Mouse (Mus musculus) liver, embryonic 12.5 days (tissue): ENCODE results near the gene Cat. TPM values are rescaled to one million over a fixed set of nuclear protein-coding genes. Genes with fewer than 3 reads are reported as not detected.
A peak's percentile ranks its signal among the peaks of the same experiment; 100 is the strongest.

Experiments used
- ATAC-seq: fragments of 200-750 bp; cut with Nextera tagmentation; 2 replicates; pipeline ENCODE4 v1.8.0; 2017; ENCODE audit warnings: moderate number of reproducible peaks, mild to moderate bottlenecking, moderate library complexity
- H3K27ac ChIP-seq: fragments of 300-500 bp; sonication (generic); 2 replicates; pipeline ENCODE4 v1.5.1; 2016; ENCODE audit warnings: mild to moderate bottlenecking
- H3K27me3 ChIP-seq: fragments of 300-500 bp; sonication (generic); replicated peaks from 2 replicates; pipeline ENCODE4 v1.6.1; 2016; ENCODE audit warnings: mild to moderate bottlenecking, moderate library complexity
- H3K36me3 ChIP-seq: fragments of 300-500 bp; sonication (generic); 2 replicates; pipeline ENCODE4 v1.6.1; 2016; ENCODE audit warnings: mild to moderate bottlenecking, moderate library complexity
- H3K4me1 ChIP-seq: fragments of 300-500 bp; sonication (generic); 2 replicates; pipeline ENCODE4 v1.6.1; 2016
- H3K4me2 ChIP-seq: fragments of 300-500 bp; sonication (generic); 2 replicates; pipeline ENCODE4 v1.6.1; 2016; ENCODE audit warnings: mild to moderate bottlenecking, moderate library complexity
- H3K4me3 ChIP-seq: fragments of 300-500 bp; sonication (generic); 2 replicates; pipeline ENCODE4 v1.5.1; 2016; ENCODE audit warnings: mild to moderate bottlenecking, moderate library complexity
- H3K9ac ChIP-seq: fragments of 300-500 bp; sonication (generic); 2 replicates; pipeline ENCODE4 v1.6.1; 2016; ENCODE audit warnings: mild to moderate bottlenecking, moderate library complexity
- H3K9me3 ChIP-seq: fragments of 300-500 bp; sonication (generic); replicated peaks from 2 replicates; pipeline ENCODE4 v1.6.1; 2016; ENCODE audit warnings: mild to moderate bottlenecking, moderate library complexity
- WGBS: fragments of 180-500 bp; shearing (Covaris S2); methylation state at CpG from one replicate; pipeline ENCODE4 v1.1.7; 2016; ENCODE audit not compliant: insufficient replicate concordance; 5-methylcytosine and 5-hydroxymethylcytosine counted together
- polyA plus RNA-seq: library from polyadenylated mRNA; unstranded; fragments of >200 nt; fragmentation: Nextera tagmentation; extraction: Ambion mirVana; gene quantifications from 2 replicates; pipeline ENCODE4 v1.2.1, GENCODE M21; 2016

The Cat gene
- polyA plus RNA-seq, 1 experiment from 2014 or later, result 127 TPM

- no peak for ATAC-seq
- Histone ChIP-seq H3K27ac (no peak overlapping the region), H3K4me3 (no peak overlapping the region), H3K9me3 (no peaks in the 10 kb centered on the region), H3K4me1 (peaks cover 7% of the 10 kb centered on the region; the same call in 1 of the 2 replicates), H3K9ac (no peak overlapping the region), H3K27me3 (no peaks in the 10 kb centered on the region; the same call in 1 of the 2 replicates), H3K36me3 (no peaks in the 10 kb centered on the region), H3K4me2 (no peak overlapping the region)
- WGBS, result 56% methylated on average over 6 of the region's 6 CpGs
These were observed 10.9 kb upstream of the Cat start for GRCm38 (mm10) chr2:103495633-103496418.

- no peak for ATAC-seq
- Histone ChIP-seq H3K27me3 (no peaks in the 10 kb centered on the region; the same call in 1 of the 2 replicates), H3K4me3 (no peak overlapping the region), H3K36me3 (no peaks in the 10 kb centered on the region), H3K27ac (no peak overlapping the region), H3K9ac (no peak overlapping the region), H3K9me3 (no peaks in the 10 kb centered on the region), H3K4me2 (no peak overlapping the region), H3K4me1 (peaks cover 18% of the 10 kb centered on the region; the same call in 1 of the 2 replicates)
- 53% methylated on average over 4 of the region's 4 CpGs for WGBS
These were observed 8.9 kb upstream of the Cat start for GRCm38 (mm10) chr2:103493827-103494226.

DNA sequence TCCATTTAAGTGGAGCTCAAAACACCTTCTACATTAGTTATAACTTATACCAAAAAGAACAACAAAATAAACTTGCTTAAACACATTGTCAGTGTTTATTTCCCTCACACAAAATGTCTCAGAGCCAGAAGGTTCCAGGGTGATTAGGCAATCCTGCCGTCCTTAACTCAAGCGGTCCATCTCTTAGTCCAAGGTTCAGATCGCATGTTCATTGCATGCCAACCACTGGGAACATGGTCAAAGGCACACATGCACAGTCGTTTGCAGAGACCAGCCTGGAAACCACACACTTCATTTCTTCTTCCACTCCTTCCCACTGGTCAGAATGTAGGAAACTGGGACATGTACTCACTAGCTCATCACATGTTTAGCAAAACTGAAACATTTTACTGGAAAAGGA, 7.6 kb upstream of the Cat start:
- ATAC-seq, result no peak
- no peak overlapping the region for H3K27ac ChIP-seq

GRCm38 (mm10) chr2:103483986-103484520, 907 bp downstream of the Cat start:
- WGBS, result 8% methylated on average over 5 of the region's 5 CpGs
- Histone ChIP-seq H3K9ac (peak overlapping the region; percentile 97), H3K36me3 (peaks cover 28% of the 10 kb centered on the region), H3K27ac (peak overlapping the region; percentile 99), H3K27me3 (no peaks in the 10 kb centered on the region), H3K9me3 (no peaks in the 10 kb centered on the region), H3K4me1 (peaks cover 56% of the 10 kb centered on the region), H3K4me3 (peak overlapping the region; percentile 92), H3K4me2 (peak overlapping the region; percentile 89)
- ATAC-seq, result peak; percentile 66

More for the DNA sequence above, 7.6 kb upstream of the Cat start:
- no peak overlapping the region for H3K4me3 ChIP-seq
- peaks cover 18% of the 10 kb centered on the region; the same call in 1 of the 2 replicates for H3K4me1 ChIP-seq
- no peaks in the 10 kb centered on the region for H3K9me3 ChIP-seq
- 63% methylated on average over 4 of the region's 4 CpGs for WGBS
- no peak overlapping the region for H3K4me2 ChIP-seq
- H3K27me3 ChIP-seq, result no peaks in the 10 kb centered on the region; the same call in 1 of the 2 replicates
- no peak overlapping the region for H3K9ac ChIP-seq
- H3K36me3 ChIP-seq, result no peaks in the 10 kb centered on the region

GRCm38 (mm10) chr2:103483289-103483985, 1.5 kb downstream of the Cat start:
- H3K4me1 ChIP-seq, result peaks cover 62% of the 10 kb centered on the region
- H3K4me2 ChIP-seq, result peak overlapping the region; percentile 89
- peaks cover 33% of the 10 kb centered on the region for H3K36me3 ChIP-seq
- H3K9ac ChIP-seq, result peak overlapping the region; percentile 97
- ATAC-seq, result peak; percentile 34; the same call in 1 of the 2 replicates
- H3K9me3 ChIP-seq, result no peaks in the 10 kb centered on the region
- peak overlapping the region; percentile 99 for H3K27ac ChIP-seq
- H3K27me3 ChIP-seq, result no peaks in the 10 kb centered on the region
- 29% methylated on average over 7 of the region's 7 CpGs for WGBS
- H3K4me3 ChIP-seq, result peak overlapping the region; percentile 92

DNA sequence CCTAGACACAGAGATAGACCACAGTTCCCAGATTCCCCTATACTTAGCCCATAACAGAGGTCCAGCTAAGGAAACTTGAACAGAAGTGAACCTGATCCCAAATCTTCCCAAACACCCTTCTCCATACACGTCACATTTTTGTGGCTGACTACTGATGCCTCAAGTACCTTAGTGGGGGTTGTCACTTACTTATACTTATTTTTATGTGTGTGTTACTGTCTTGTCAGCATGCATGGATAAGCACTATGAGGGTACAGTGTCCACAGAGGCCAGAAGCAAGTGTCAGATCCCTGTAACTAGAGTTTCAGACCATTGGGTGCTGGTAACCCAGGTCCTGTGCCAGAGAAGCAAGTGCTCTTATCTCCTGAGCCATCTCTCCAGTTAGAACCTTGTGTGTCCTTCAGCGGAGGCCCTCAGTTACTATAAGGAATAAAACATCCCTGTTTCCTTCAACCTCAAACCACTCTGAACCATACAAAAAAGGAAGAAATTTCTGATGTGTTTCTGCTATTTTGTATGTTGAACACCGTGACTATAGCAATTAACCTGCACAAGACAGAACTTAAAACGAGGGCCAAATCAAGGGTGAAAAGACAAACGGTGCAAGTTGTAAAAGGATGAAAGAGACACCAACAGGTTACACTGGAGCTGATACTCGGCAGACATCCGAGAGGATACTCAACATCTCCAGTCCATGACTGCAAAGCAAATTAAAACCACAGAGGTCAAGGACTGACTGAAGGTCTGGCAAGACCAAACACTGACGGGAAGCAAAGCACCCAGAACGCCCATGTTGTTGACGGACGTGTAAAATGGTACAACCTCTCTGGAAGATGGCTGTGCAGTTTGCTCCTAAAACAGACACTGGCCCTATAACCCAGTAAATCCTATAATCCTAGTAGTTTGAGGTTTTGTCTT, 3.4 kb downstream of the Cat start:
- Histone ChIP-seq H3K27me3 (no peaks in the 10 kb centered on the region), H3K4me2 (peak overlapping the region; percentile 89), H3K9me3 (no peaks in the 10 kb centered on the region), H3K27ac (peak overlapping the region; percentile 91), H3K4me1 (peaks cover 80% of the 10 kb centered on the region), H3K9ac (peak overlapping the region; percentile 97; the same call in 1 of the 2 replicates), H3K4me3 (peak overlapping the region; percentile 92), H3K36me3 (peaks cover 50% of the 10 kb centered on the region)
- no peak for ATAC-seq
- WGBS, result 78% methylated on average over 11 of the region's 11 CpGs

- Histone ChIP-seq H3K4me3 (peak overlapping the region; percentile 33), H3K9ac (peak overlapping the region; percentile 97), H3K27ac (peak overlapping the region; percentile 91), H3K27me3 (no peaks in the 10 kb centered on the region), H3K36me3 (peaks cover 56% of the 10 kb centered on the region), H3K9me3 (no peaks in the 10 kb centered on the region), H3K4me2 (peak overlapping the region; percentile 89), H3K4me1 (peaks cover 82% of the 10 kb centered on the region)
- ATAC-seq, result no peak
- WGBS, result 72% methylated on average over 4 of the region's 4 CpGs
These were observed 4.1 kb downstream of the Cat start for GRCm38 (mm10) chr2:103480871-103481270.

- Histone ChIP-seq H3K9ac (peak overlapping the region; percentile 97), H3K27ac (peak overlapping the region; percentile 91), H3K4me1 (peaks cover 83% of the 10 kb centered on the region), H3K4me2 (peak overlapping the region; percentile 89), H3K36me3 (peaks cover 62% of the 10 kb centered on the region), H3K4me3 (peak overlapping the region; percentile 33), H3K9me3 (no peaks in the 10 kb centered on the region), H3K27me3 (no peaks in the 10 kb centered on the region)
- WGBS, result 36% methylated on average over 8 of the region's 8 CpGs
- peak; percentile 68 for ATAC-seq
These were observed 4.7 kb downstream of the Cat start for GRCm38 (mm10) chr2:103480240-103480639.

- Histone ChIP-seq H3K36me3 (peaks cover 81% of the 10 kb centered on the region), H3K4me3 (no peak overlapping the region), H3K9ac (no peak overlapping the region), H3K4me2 (0 out of 2 replicates have a peak overlapping the region, but pooled peaks have one; percentile 6), H3K4me1 (peaks cover 73% of the 10 kb centered on the region), H3K27ac (peak overlapping the region; percentile 91), H3K27me3 (no peaks in the 10 kb centered on the region), H3K9me3 (no peaks in the 10 kb centered on the region)
- 88% methylated on average over 3 of the region's 3 CpGs for WGBS
- ATAC-seq, result no peak
These were observed 6.6 kb downstream of the Cat start for GRCm38 (mm10) chr2:103478326-103478725.

DNA sequence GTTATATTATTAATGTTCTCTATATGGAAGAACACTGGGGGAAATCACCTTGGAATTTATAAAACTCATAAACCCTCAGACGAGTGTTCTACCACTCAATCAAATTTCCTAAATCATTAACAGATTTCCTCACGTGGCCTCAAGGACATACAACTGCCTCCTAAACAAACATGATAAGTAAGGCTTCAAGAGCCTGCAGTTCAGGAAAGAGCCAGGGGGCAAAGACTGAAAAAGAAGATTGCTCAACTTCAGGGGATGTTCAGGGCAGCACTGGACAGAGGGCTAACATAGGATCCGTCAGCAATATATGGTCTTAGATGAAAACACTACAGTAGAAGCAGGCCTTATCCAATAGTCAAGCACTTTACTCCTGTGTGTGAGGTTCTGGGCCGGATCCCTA, 7.5 kb downstream of the Cat start:
- Histone ChIP-seq H3K9ac (no peak overlapping the region), H3K4me2 (no peak overlapping the region), H3K27me3 (no peaks in the 10 kb centered on the region), H3K4me1 (peaks cover 64% of the 10 kb centered on the region), H3K9me3 (no peaks in the 10 kb centered on the region), H3K36me3 (peaks cover 84% of the 10 kb centered on the region), H3K4me3 (no peak overlapping the region), H3K27ac (peak overlapping the region; percentile 91)
- 57% methylated on average over 4 of the region's 4 CpGs for WGBS
- no peak for ATAC-seq

- Histone ChIP-seq H3K9ac (no peak overlapping the region), H3K4me1 (peaks cover 56% of the 10 kb centered on the region), H3K4me3 (no peak overlapping the region), H3K27me3 (no peaks in the 10 kb centered on the region), H3K9me3 (no peaks in the 10 kb centered on the region), H3K4me2 (no peak overlapping the region), H3K27ac (no peak overlapping the region), H3K36me3 (peaks cover 85% of the 10 kb centered on the region)
- ATAC-seq, result no peak
- 34% methylated on average over 11 of the region's 11 CpGs for WGBS
These were observed 8.3 kb downstream of the Cat start for GRCm38 (mm10) chr2:103476657-103477056.
